Mouse (Mus musculus) stomach, embryonic 16.5 days (tissue): ENCODE data around the gene Hoxa3. TPM values are rescaled to one million over a fixed set of nuclear protein-coding genes. Genes with fewer than 3 reads are reported as not detected.

Experiments used
- ATAC-seq: fragments of 200-750 bp; cut with Nextera tagmentation; 2 replicates; pipeline ENCODE4 v1.8.0; 2017; ENCODE audit warnings: moderate number of reproducible peaks, moderate TSS enrichment; ENCODE audit not compliant: insufficient read depth, low FRiP score
- H3K27ac ChIP-seq: fragments of 300-500 bp; sonication (generic); 2 replicates; pipeline ENCODE4 v1.5.1; 2014; ENCODE audit warnings: low read length
- H3K27me3 ChIP-seq: fragments of 300-500 bp; sonication (generic); 2 replicates; pipeline ENCODE4 v1.6.1; 2014; ENCODE audit warnings: low read length, control low read depth, mixed read lengths; ENCODE audit not compliant: control insufficient read depth, insufficient read depth
- H3K36me3 ChIP-seq: fragments of 300-500 bp; sonication (generic); 2 replicates; pipeline ENCODE4 v1.6.1; 2014; ENCODE audit warnings: low read length; ENCODE audit not compliant: control insufficient read depth, insufficient read depth
- H3K4me1 ChIP-seq: fragments of 300-500 bp; sonication (generic); 2 replicates; pipeline ENCODE4 v1.6.1; 2014; ENCODE audit warnings: low read length, control low read depth, mixed read lengths; ENCODE audit not compliant: control insufficient read depth, insufficient read depth
- H3K4me2 ChIP-seq: fragments of 300-500 bp; sonication (generic); 2 replicates; pipeline ENCODE4 v1.6.1; 2014; ENCODE audit warnings: low read depth, low read length, mixed read lengths
- H3K4me3 ChIP-seq: fragments of 300-500 bp; sonication (generic); replicated peaks from 2 replicates; pipeline ENCODE4 v1.5.1; 2014; ENCODE audit warnings: mild to moderate bottlenecking, low read length
- H3K9ac ChIP-seq: fragments of 300-500 bp; sonication (generic); 2 replicates; pipeline ENCODE4 v1.6.1; 2014; ENCODE audit warnings: low read length
- H3K9me3 ChIP-seq: fragments of 300-500 bp; sonication (generic); replicated peaks from 2 replicates; pipeline ENCODE4 v1.6.1; 2016; ENCODE audit warnings: low read length, control low read depth; ENCODE audit not compliant: control insufficient read depth
- WGBS: fragments of 180-500 bp; shearing (Covaris S2); extraction: QIAGEN DNeasy Blood & Tissue Kit; methylation state at CpG from one replicate; pipeline ENCODE4 v1.1.7; 2014; 5-methylcytosine and 5-hydroxymethylcytosine counted together
- polyA plus RNA-seq: library from polyadenylated mRNA; unstranded; fragments of >200 nt; fragmentation: Nextera tagmentation; extraction: Ambion mirVana; gene quantifications from 2 replicates; pipeline ENCODE4 v1.2.1, GENCODE M21; 2015

Gene Hoxa3
- polyA plus RNA-seq, 1 experiment from 2014 or later, result 6.0 TPM

- H3K27me3 ChIP-seq, result 0 out of 2 replicates have a peak, but pooled peaks cover 5% of the 10 kb centered on the region
- peak overlapping the region; percentile 94 for H3K4me2 ChIP-seq
- peak overlapping the region; percentile 55 for H3K9ac ChIP-seq
- ATAC-seq, result peak; percentile 52
- H3K27ac ChIP-seq, result peak overlapping the region; percentile 96
- 29% methylated on average over 5 of the region's 5 CpGs for WGBS
- no peaks in the 10 kb centered on the region for H3K9me3 ChIP-seq
- H3K4me1 ChIP-seq, result peaks cover 36% of the 10 kb centered on the region
- peak overlapping the region; percentile 8 for H3K4me3 ChIP-seq
- no peaks in the 10 kb centered on the region for H3K36me3 ChIP-seq
These were observed 24.0 kb downstream of the Hoxa3 start for GRCm38 (mm10) chr6:52189172-52189591.

GRCm38 (mm10) chr6:52186500-52186899 is 26.6 kb downstream of the Hoxa3 start:
- H3K9me3 ChIP-seq, result no peaks in the 10 kb centered on the region
- H3K36me3 ChIP-seq, result no peaks in the 10 kb centered on the region
- H3K27me3 ChIP-seq, result 0 out of 2 replicates have a peak, but pooled peaks cover 5% of the 10 kb centered on the region
- WGBS, result 34% methylated on average over 1 of the region's 1 CpGs
- H3K4me3 ChIP-seq, result no peak overlapping the region
- ATAC-seq, result no peak
- H3K4me1 ChIP-seq, result peaks cover 46% of the 10 kb centered on the region
- H3K4me2 ChIP-seq, result no peak overlapping the region
- H3K27ac ChIP-seq, result no peak overlapping the region
- H3K9ac ChIP-seq, result no peak overlapping the region

GRCm38 (mm10) chr6:52185834-52186233 is 27.3 kb downstream of the Hoxa3 start:
- ATAC-seq, result no peak
- WGBS, result 39% methylated on average over 3 of the region's 3 CpGs
- Histone ChIP-seq H3K36me3 (no peaks in the 10 kb centered on the region), H3K27me3 (0 out of 2 replicates have a peak, but pooled peaks cover 5% of the 10 kb centered on the region), H3K9ac (peak overlapping the region; percentile 45; the same call in 1 of the 2 replicates), H3K9me3 (no peaks in the 10 kb centered on the region), H3K4me1 (peaks cover 52% of the 10 kb centered on the region), H3K4me2 (peak overlapping the region; percentile 39; the same call in 1 of the 2 replicates), H3K4me3 (no peak overlapping the region), H3K27ac (peak overlapping the region; percentile 82; the same call in 1 of the 2 replicates)

DNA sequence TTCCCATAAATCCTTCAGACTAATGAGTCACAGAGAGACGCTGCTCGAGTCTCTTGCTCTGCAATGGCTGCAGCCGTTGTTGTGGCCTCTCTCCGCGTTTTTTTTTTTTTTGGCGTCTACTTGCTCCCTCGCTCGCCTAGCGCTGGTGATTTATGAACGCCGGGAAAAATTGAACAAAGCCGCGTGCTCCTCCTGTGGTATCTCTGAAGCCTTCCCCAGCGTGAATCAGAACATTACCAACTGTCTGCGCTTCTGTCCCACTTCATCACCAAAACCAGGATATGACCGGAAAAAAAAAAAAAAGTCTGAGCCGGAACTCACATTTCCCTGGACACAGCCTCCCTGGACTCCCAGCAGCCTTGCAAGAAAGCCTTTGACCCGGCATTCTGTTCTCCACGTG is 27.9 kb downstream of the Hoxa3 start:
- Histone ChIP-seq H3K9me3 (no peaks in the 10 kb centered on the region), H3K27ac (peak overlapping the region; percentile 82; the same call in 1 of the 2 replicates), H3K9ac (peak overlapping the region; percentile 45), H3K27me3 (0 out of 2 replicates have a peak, but pooled peaks cover 5% of the 10 kb centered on the region), H3K36me3 (no peaks in the 10 kb centered on the region), H3K4me3 (peak overlapping the region; percentile 4), H3K4me2 (peak overlapping the region; percentile 39), H3K4me1 (peaks cover 54% of the 10 kb centered on the region)
- ATAC-seq, result no peak
- 4% methylated on average over 19 of the region's 19 CpGs for WGBS

DNA sequence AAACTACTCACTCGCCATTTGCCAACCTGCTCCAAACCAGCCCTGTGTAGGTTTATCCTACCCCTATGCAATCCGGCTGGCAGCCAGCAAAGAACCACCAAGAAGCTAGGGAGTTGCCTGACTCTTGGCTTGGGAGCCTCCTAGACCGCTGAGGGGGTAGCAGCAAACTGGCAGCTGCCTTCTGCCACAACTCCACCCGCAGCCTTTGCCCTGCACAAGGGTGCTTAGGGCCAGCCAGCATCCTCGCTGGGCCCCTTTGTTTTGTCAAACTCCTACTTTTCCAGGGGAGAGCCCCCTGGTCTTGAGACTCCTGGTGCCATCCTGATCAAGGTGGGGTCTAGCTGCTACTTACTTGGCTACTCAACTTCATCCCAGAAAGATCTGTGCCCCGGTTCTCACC is 28.5 kb downstream of the Hoxa3 start:
- Histone ChIP-seq H3K9ac (peak overlapping the region; percentile 43), H3K4me1 (peaks cover 54% of the 10 kb centered on the region), H3K9me3 (no peaks in the 10 kb centered on the region), H3K36me3 (no peaks in the 10 kb centered on the region), H3K4me2 (peak overlapping the region; percentile 39), H3K27ac (peak overlapping the region; percentile 82), H3K27me3 (0 out of 2 replicates have a peak, but pooled peaks cover 5% of the 10 kb centered on the region), H3K4me3 (no peak overlapping the region)
- ATAC-seq, result no peak
- WGBS, result 27% methylated on average over 6 of the region's 6 CpGs

- Histone ChIP-seq H3K4me3 (no peak overlapping the region), H3K27ac (peak overlapping the region; percentile 82), H3K4me1 (peaks cover 51% of the 10 kb centered on the region), H3K36me3 (no peaks in the 10 kb centered on the region), H3K4me2 (peak overlapping the region; percentile 41), H3K9me3 (no peaks in the 10 kb centered on the region), H3K27me3 (0 out of 2 replicates have a peak, but pooled peaks cover 5% of the 10 kb centered on the region), H3K9ac (peak overlapping the region; percentile 40; the same call in 1 of the 2 replicates)
- ATAC-seq, result no peak
- 19% methylated on average over 10 of the region's 10 CpGs for WGBS
These were observed 29.6 kb downstream of the Hoxa3 start for GRCm38 (mm10) chr6:52183311-52184080.

GRCm38 (mm10) chr6:52182793-52183192 is 30.3 kb downstream of the Hoxa3 start:
- Histone ChIP-seq H3K4me2 (peak overlapping the region; percentile 41; the same call in 1 of the 2 replicates), H3K27me3 (0 out of 2 replicates have a peak, but pooled peaks cover under 1% of the 10 kb centered on the region), H3K4me1 (peaks cover 48% of the 10 kb centered on the region), H3K9ac (0 out of 2 replicates have a peak overlapping the region, but pooled peaks have one; percentile 40), H3K27ac (peak overlapping the region; percentile 82), H3K36me3 (no peaks in the 10 kb centered on the region), H3K9me3 (no peaks in the 10 kb centered on the region), H3K4me3 (no peak overlapping the region)
- 49% methylated on average over 1 of the region's 1 CpGs for WGBS
- ATAC-seq, result no peak

DNA sequence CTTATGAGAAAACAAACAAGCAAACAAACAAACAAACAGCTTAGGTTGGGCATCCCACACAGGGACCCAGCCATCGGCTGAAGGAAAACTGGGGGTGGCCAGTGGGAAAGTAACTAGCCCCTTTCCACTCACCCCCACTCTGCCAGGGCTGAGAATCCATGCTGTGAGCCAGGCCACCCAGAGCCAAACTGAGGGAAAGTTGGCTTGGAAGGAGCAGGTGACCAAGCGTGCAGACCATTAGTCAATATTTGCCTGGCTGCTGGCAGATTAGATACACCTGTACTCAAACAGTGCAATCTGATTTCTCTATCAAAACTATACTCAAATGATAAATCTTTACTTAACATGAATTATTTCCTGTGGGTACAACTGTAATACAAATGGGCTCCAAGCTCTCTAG is 31.1 kb downstream of the Hoxa3 start:
- Histone ChIP-seq H3K4me2 (no peak overlapping the region), H3K9ac (no peak overlapping the region), H3K4me3 (no peak overlapping the region), H3K27me3 (no peaks in the 10 kb centered on the region), H3K9me3 (no peaks in the 10 kb centered on the region), H3K4me1 (peaks cover 42% of the 10 kb centered on the region), H3K27ac (peak overlapping the region; percentile 98), H3K36me3 (no peaks in the 10 kb centered on the region)
- 27% methylated on average over 2 of the region's 2 CpGs for WGBS
- ATAC-seq, result no peak

DNA sequence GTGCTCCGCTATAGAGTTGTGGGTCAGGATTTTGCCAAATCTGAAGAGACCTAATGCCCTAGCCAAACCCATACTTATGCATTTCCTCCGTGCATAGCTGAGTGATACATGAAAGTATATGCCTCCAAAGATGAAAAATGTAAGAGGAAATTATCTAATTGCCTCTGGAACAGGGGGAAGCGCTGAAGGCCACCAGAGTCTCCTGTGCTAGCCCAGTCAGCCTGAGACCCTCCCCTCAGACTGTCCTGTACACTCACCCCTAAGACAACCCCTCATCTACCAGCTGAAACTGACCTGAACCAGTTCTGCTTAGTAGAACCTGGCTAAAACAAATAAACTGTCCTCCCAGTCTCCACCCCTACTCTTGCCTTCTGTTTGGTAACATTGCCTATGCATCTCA is 32.4 kb downstream of the Hoxa3 start:
- 38% methylated on average over 3 of the region's 3 CpGs for WGBS
- Histone ChIP-seq H3K27me3 (no peaks in the 10 kb centered on the region), H3K9ac (peak overlapping the region; percentile 91), H3K36me3 (no peaks in the 10 kb centered on the region), H3K4me1 (peaks cover 33% of the 10 kb centered on the region), H3K4me3 (peak overlapping the region; percentile 60), H3K4me2 (peak overlapping the region; percentile 71), H3K27ac (peak overlapping the region; percentile 98), H3K9me3 (no peaks in the 10 kb centered on the region)
- ATAC-seq, result no peak
